Mouse (Mus musculus) midbrain, embryonic 16.5 days (tissue): Measurements from ENCODE around the gene 2510002D24Rik. TPM values are rescaled to one million over a fixed set of nuclear protein-coding genes. Genes with fewer than 3 reads are reported as not detected.
A peak's percentile ranks its signal among the peaks of the same experiment; 100 is the strongest.

ENCODE experiments used
- ATAC-seq: fragments of 200-750 bp; cut with Nextera tagmentation; 2 replicates; pipeline ENCODE4 v1.8.0; 2017; ENCODE audit warnings: moderate TSS enrichment
- H3K27ac ChIP-seq: fragments of 300-500 bp; sonication (generic); 2 replicates; pipeline ENCODE4 v1.5.1; 2014; ENCODE audit warnings: mild to moderate bottlenecking, low read length, mixed read lengths
- H3K27me3 ChIP-seq: fragments of 300-500 bp; sonication (generic); 2 replicates; pipeline ENCODE4 v1.6.1; 2014; ENCODE audit warnings: low read depth, low read length, mixed read lengths; ENCODE audit not compliant: control insufficient read depth, insufficient read depth
- H3K36me3 ChIP-seq: fragments of 300-500 bp; sonication (generic); 2 replicates; pipeline ENCODE4 v1.6.1; 2014; ENCODE audit warnings: mild to moderate bottlenecking, low read length, moderate library complexity, mixed read lengths; ENCODE audit not compliant: control insufficient read depth, insufficient read depth
- H3K4me1 ChIP-seq: fragments of 300-500 bp; sonication (generic); 2 replicates; pipeline ENCODE4 v1.6.1; 2014; ENCODE audit warnings: mild to moderate bottlenecking, low read length, mixed read lengths; ENCODE audit not compliant: control insufficient read depth, insufficient read depth
- H3K4me2 ChIP-seq: fragments of 300-500 bp; sonication (generic); 2 replicates; pipeline ENCODE4 v1.6.1; 2014; ENCODE audit warnings: mild to moderate bottlenecking, low read length, mixed read lengths
- H3K4me3 ChIP-seq: fragments of 300-500 bp; sonication (generic); 2 replicates; pipeline ENCODE4 v1.5.1; 2014; ENCODE audit warnings: low read depth, mild to moderate bottlenecking, low read length, moderate library complexity, mixed read lengths
- H3K9ac ChIP-seq: fragments of 300-500 bp; sonication (generic); 2 replicates; pipeline ENCODE4 v1.6.1; 2014; ENCODE audit warnings: low read depth, low read length, mixed read lengths
- H3K9me3 ChIP-seq: fragments of 300-500 bp; sonication (generic); replicated peaks from 2 replicates; pipeline ENCODE4 v1.6.1; 2014; ENCODE audit warnings: mild to moderate bottlenecking, low read length, mixed read lengths; ENCODE audit not compliant: control insufficient read depth, poor library complexity, severe bottlenecking
- WGBS: fragments of 180-500 bp; shearing (Covaris S2); extraction: QIAGEN DNeasy Blood & Tissue Kit; methylation state at CpG from one replicate; pipeline ENCODE4 v1.1.7; 2014; 5-methylcytosine and 5-hydroxymethylcytosine counted together
- polyA plus RNA-seq: library from polyadenylated mRNA; unstranded; fragments of >200 nt; fragmentation: Nextera tagmentation; extraction: Ambion mirVana; gene quantifications from 2 replicates; pipeline ENCODE4 v1.2.1, GENCODE M21; 2015

The 2510002D24Rik gene
- polyA plus RNA-seq, 1 experiment from 2014 or later: 50.3 TPM

DNA sequence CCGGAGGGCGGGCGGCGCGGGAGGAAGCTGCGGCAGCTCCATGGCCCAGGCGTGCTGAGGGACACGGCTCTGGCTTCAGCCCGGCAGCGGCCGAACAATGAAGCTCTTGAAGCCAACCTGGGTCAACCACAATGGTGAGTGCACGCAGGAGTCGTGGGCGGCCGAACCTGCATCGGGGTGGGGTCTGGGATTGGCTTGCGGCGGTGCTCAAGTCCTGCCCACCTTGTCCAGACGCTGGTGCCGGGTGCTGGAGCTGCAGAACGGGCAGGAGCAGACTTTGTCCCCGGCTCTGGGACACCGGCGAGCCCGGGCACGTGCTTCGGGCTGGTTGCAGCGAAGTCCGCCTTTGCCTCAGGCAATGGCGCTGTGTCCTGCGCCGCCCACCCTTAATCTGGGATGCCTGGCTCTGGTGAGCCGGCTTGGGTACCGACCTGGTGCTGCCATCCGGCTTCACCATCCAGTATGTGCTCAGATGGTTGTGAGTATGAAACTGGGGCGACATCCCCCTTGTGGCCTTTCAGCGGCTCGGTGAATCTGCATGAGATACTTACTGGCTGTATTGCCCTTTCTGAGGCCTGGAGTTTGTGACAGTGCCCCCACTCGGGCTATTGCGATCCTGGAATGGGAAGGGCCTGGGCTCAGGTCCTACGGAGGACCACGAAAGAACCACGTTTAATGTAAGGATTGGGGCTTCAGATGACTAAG, 41.2 kb downstream of the 2510002D24Rik start:
- 0% methylated on average over 41 of the region's 43 CpGs for WGBS
- H3K9me3 ChIP-seq: no peaks in the 10 kb centered on the region
- H3K9ac ChIP-seq: peak overlapping the region; percentile 98
- peak overlapping the region; percentile 99 for H3K4me3 ChIP-seq
- peak overlapping the region; percentile 79 for H3K4me2 ChIP-seq
- peak; percentile 52 for ATAC-seq
- peaks cover 7% of the 10 kb centered on the region for H3K36me3 ChIP-seq
- H3K4me1 ChIP-seq: peaks cover 35% of the 10 kb centered on the region
- no peaks in the 10 kb centered on the region for H3K27me3 ChIP-seq
- H3K27ac ChIP-seq: peak overlapping the region; percentile 96

- no peak for ATAC-seq
- WGBS: 28% methylated on average over 20 of the region's 20 CpGs
- peak overlapping the region; percentile 99 for H3K4me3 ChIP-seq
- H3K36me3 ChIP-seq: peaks cover 5% of the 10 kb centered on the region
- H3K27ac ChIP-seq: peak overlapping the region; percentile 96
- peaks cover 35% of the 10 kb centered on the region for H3K4me1 ChIP-seq
- H3K27me3 ChIP-seq: no peaks in the 10 kb centered on the region
- peak overlapping the region; percentile 98 for H3K9ac ChIP-seq
- H3K9me3 ChIP-seq: no peaks in the 10 kb centered on the region
- peak overlapping the region; percentile 79 for H3K4me2 ChIP-seq
These were observed 41.8 kb downstream of the 2510002D24Rik start for GRCm38 (mm10) chr16:18878091-18878720.

DNA sequence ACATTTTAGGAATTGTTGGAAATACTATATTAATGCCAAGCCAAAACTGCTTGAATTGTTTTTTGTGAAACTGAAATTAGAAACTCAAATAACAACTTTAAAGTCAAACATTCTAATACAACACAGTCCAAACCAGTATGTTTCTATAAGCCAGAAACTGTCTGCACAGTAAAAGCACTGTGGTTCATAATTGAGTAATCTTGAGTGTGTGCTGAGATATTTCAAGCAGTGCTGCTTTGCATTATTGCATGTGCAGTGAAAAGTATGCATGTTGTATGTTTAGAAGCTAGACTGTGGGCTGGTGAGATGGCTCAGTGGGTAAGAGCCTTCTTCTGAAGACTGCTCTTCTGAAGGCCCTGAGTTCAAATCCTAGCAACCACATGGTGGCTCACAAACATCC, 47.7 kb downstream of the 2510002D24Rik start:
- no peak overlapping the region for H3K27ac ChIP-seq
- no peak for ATAC-seq
- H3K36me3 ChIP-seq: no peaks in the 10 kb centered on the region
- no peak overlapping the region for H3K4me3 ChIP-seq
- H3K4me1 ChIP-seq: peaks cover 22% of the 10 kb centered on the region
- no peaks in the 10 kb centered on the region for H3K9me3 ChIP-seq
- H3K9ac ChIP-seq: no peak overlapping the region
- no peak overlapping the region for H3K4me2 ChIP-seq
- no peaks in the 10 kb centered on the region for H3K27me3 ChIP-seq

Other genes starting within 250 kb of the 2510002D24Rik start
- gene Tbx1, start 245.9 kb upstream of the 2510002D24Rik start, polyA plus RNA-seq: 0.33 and 0.66 TPM in 2 replicates
- 9.4 and 9.8 TPM in 2 replicates for gene Gp1bb, start 214.2 kb upstream of the 2510002D24Rik start, polyA plus RNA-seq
- 23.3 and 24.6 TPM in 2 replicates for gene Gm49601, start 210.2 kb upstream of the 2510002D24Rik start, polyA plus RNA-seq
- gene Sept5, start 206.6 kb upstream of the 2510002D24Rik start, polyA plus RNA-seq: 240 and 262 TPM in 2 replicates
- 104 and 105 TPM in 2 replicates for gene Cldn5, start 59.7 kb upstream of the 2510002D24Rik start, polyA plus RNA-seq
- gene Ufd1, start 24.8 kb upstream of the 2510002D24Rik start, polyA plus RNA-seq: 106 and 107 TPM in 2 replicates
- 4.4 and 6.1 TPM in 2 replicates for gene Cdc45, start 24.6 kb upstream of the 2510002D24Rik start, polyA plus RNA-seq
- not detected in 2 replicates for gene Gm28539, start within 50 bp of the 2510002D24Rik start, polyA plus RNA-seq
- gene Mrpl40, start 40.3 kb downstream of the 2510002D24Rik start, polyA plus RNA-seq: 64.6 and 65.8 TPM in 2 replicates
- gene Hira, start 40.5 kb downstream of the 2510002D24Rik start, polyA plus RNA-seq: 18.5 and 20.5 TPM in 2 replicates